8 mouse cellular contexts compared by ENCODE assay signal in the genomic region with DNA sequence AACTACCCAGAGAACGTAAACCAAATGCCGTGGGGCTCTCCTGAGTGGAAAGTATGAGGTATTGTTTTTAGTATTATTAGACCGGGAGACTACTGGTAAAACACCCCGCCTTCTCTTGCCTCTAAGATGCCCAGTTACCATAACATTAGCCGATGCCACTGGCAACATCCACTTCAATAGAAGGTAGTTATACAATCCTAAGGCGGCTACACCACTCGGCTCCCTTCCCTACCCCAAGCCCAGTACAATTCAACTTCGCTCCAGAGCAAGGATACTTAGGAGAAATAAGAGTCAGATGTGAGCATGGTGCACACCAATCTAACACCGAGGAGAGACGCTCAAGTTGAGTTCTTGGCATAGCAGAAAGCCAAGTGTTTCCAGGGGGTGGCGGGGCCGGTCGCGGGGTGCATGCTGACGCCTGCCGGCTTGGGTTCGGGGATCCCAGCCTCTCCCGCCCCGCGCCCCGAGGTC. TPM values are rescaled to one million over a fixed set of nuclear protein-coding genes. Genes with fewer than 3 reads are reported as not detected.
A peak's percentile ranks its signal among the peaks of the same experiment; 100 is the strongest.
DNase-seq lines count a peak whose midpoint lies in the region; ATAC-seq and TF ChIP-seq lines count a peak whose summit lies in the region.

No protein-coding gene starts in this region.

- H3K36me3 ChIP-seq in kidney, postnatal 0 days (ENCODE audit: insufficient read depth, low read length), result no peaks in the 10 kb centered on the region
- H3K36me3 ChIP-seq in forebrain, embryonic 13.5 days (ENCODE audit: poor library complexity, severe bottlenecking), result no peaks in the 10 kb centered on the region
- H3K36me3 ChIP-seq in liver, embryonic 11.5 days (ENCODE audit: control insufficient read depth, insufficient read depth, low read length), result no peaks in the 10 kb centered on the region
- no peaks in the 10 kb centered on the region for H3K36me3 ChIP-seq in splenic B cell, adult 2 months (ENCODE audit: control insufficient read depth, insufficient read depth, low read length, poor library complexity, severe bottlenecking)

- no peaks in the 10 kb centered on the region for H3K27me3 ChIP-seq in kidney, postnatal 0 days (ENCODE audit: insufficient read depth, low read length)
- H3K27me3 ChIP-seq in forebrain, embryonic 13.5 days, result peaks cover 28% of the 10 kb centered on the region
- peaks cover 45% of the 10 kb centered on the region for H3K27me3 ChIP-seq in liver, embryonic 11.5 days (replicated peaks; ENCODE audit: control insufficient read depth, insufficient read depth, low read length)
- no peaks in the 10 kb centered on the region; the same call in 1 of the 2 replicates for H3K27me3 ChIP-seq in splenic B cell, adult 2 months (ENCODE audit: control insufficient read depth, insufficient read depth, low read length, poor library complexity, severe bottlenecking)

- WGBS in kidney, postnatal 0 days, result 3% methylated on average over 21 of the region's 21 CpGs
- WGBS in forebrain, embryonic 13.5 days, result 1% methylated on average over 21 of the region's 21 CpGs
- whole genome bisulfite sequencing in liver, embryonic 11.5 days, result 7% methylated on average over 20 of the region's 21 CpGs

- H3K9ac ChIP-seq in kidney, postnatal 0 days (ENCODE audit: low read depth, low read length), result peak overlapping the region; percentile 73
- peak overlapping the region; percentile 73 for H3K9ac ChIP-seq in forebrain, embryonic 13.5 days
- H3K9ac ChIP-seq in liver, embryonic 11.5 days (ENCODE audit: low read depth, low read length), result peak overlapping the region; percentile 47

- H3K4me3 ChIP-seq in kidney, postnatal 0 days (replicated peaks; ENCODE audit: low read depth, low read length), result peak overlapping the region; percentile 66
- H3K4me3 ChIP-seq in forebrain, embryonic 13.5 days, result peak overlapping the region; percentile 57
- peak overlapping the region; percentile 65 for H3K4me3 ChIP-seq in liver, embryonic 11.5 days (ENCODE audit: low read depth, low read length)

- peaks cover 10% of the 10 kb centered on the region; the same call in 1 of the 2 replicates for H3K4me1 ChIP-seq in kidney, postnatal 0 days (replicated peaks; ENCODE audit: insufficient read depth, low read length)
- H3K4me1 ChIP-seq in forebrain, embryonic 13.5 days, result peaks cover 30% of the 10 kb centered on the region
- peaks cover 5% of the 10 kb centered on the region; the same call in 1 of the 2 replicates for H3K4me1 ChIP-seq in liver, embryonic 11.5 days (replicated peaks; ENCODE audit: control insufficient read depth, insufficient read depth, low read length)

- no peaks in the 10 kb centered on the region for H3K9me3 ChIP-seq in kidney, postnatal 0 days (replicated peaks; ENCODE audit: low read length)
- H3K9me3 ChIP-seq in forebrain, embryonic 13.5 days (replicated peaks), result no peaks in the 10 kb centered on the region
- no peaks in the 10 kb centered on the region for H3K9me3 ChIP-seq in liver, embryonic 11.5 days (ENCODE audit: control insufficient read depth, low read length)

- no peak; the same call in 1 of the 2 replicates for ATAC-seq in kidney, postnatal 0 days (replicated peaks; ENCODE audit: low FRiP score, low read depth)
- ATAC-seq in forebrain, embryonic 13.5 days, result peak; percentile 69
- ATAC-seq in liver, embryonic 11.5 days (replicated peaks; ENCODE audit: low FRiP score), result no peak; the same call in 1 of the 2 replicates

- TF ChIP-seq CTCF in kidney, postnatal 0 days (IDR thresholded peaks at IDR 0.05; ENCODE audit: low read depth), result no peak

- peak overlapping the region; percentile 95 for H3K4me2 ChIP-seq in kidney, postnatal 0 days (ENCODE audit: low read length)
- peak overlapping the region; percentile 82 for H3K4me2 ChIP-seq in forebrain, embryonic 13.5 days
- H3K4me2 ChIP-seq in liver, embryonic 11.5 days, result peak overlapping the region; percentile 80

- DNase-seq in kidney, postnatal 0 days (ENCODE audit: low spot score), result peak; percentile 51
- DNase-seq in kidney, postnatal 36 days, result no peak
- peak; percentile 30 for DNase-seq in MN1 (ENCODE audit: low spot score)
- no peak for DNase-seq in liver, embryonic 11.5 days (ENCODE audit: low spot score)
- peak; percentile 23 for DNase-seq in splenic B cell, adult 2 months (ENCODE audit: low read depth, low spot score)
- DNase-seq in cerebellum, adult 11-12 months, result no peak
- DNase-seq in frontal cortex, postnatal 10 days (ENCODE audit: low spot score in 2 of 2), result no peak

- H3K27ac ChIP-seq in kidney, postnatal 0 days, result peak overlapping the region; percentile 47
- H3K27ac ChIP-seq in forebrain, embryonic 13.5 days, result peak overlapping the region; percentile 11; the same call in 1 of the 2 replicates
- H3K27ac ChIP-seq in liver, embryonic 11.5 days (ENCODE audit: low read depth, low read length), result no peak overlapping the region

RNA-seq across cellular contexts. Expression of a gene that starts 1.3 kb away (rescaled TPM):
- polyA plus RNA-seq in kidney, postnatal 0 days (2015; fragmentation: Nextera tagmentation; extraction: Ambion mirVana), result 45.6 and 47.2 TPM in 2 replicates
- 27.6 and 33.8 TPM in 2 replicates for polyA plus RNA-seq in forebrain, embryonic 13.5 days (2015; fragmentation: Nextera tagmentation; extraction: Ambion mirVana)
- 1.7 and 2.2 TPM in 2 replicates for polyA plus RNA-seq in liver, embryonic 11.5 days (2014; fragmentation: Nextera tagmentation; extraction: Ambion mirVana)

Comparison
In these comparisons a context has a peak if more than half of its experiments do, and no peak if none do; other contexts are left out.
1. DNase-seq: peak in kidney, postnatal 0 days (single experiment), MN1 (single experiment) and splenic B cell, adult 2 months (single experiment); none in kidney, postnatal 36 days (0 of 2), liver, embryonic 11.5 days (single experiment), cerebellum, adult 11-12 months (single experiment) and frontal cortex, postnatal 10 days (0 of 2).
2. Peak in every context shown above with its lines, with median percentiles within 50 percentile points of each other: H3K4me2 ChIP-seq, H3K4me3 ChIP-seq and H3K9ac ChIP-seq.